Mouse (Mus musculus) midbrain, embryonic 13.5 days (tissue): Measurements from ENCODE around the gene Pnma3. TPM values are rescaled to one million over a fixed set of nuclear protein-coding genes. Genes with fewer than 3 reads are reported as not detected.
"Not testable (repeated sequence)": the region's sequence is repeated elsewhere in the genome, so short reads cannot be mapped to it uniquely, and the experiment has no call there.

Experiments
- ATAC-seq: fragments of 200-750 bp; cut with Nextera tagmentation; 2 replicates; pipeline ENCODE4 v1.8.0; 2017; ENCODE audit warnings: mild to moderate bottlenecking, moderate TSS enrichment, moderate library complexity
- H3K27ac ChIP-seq: fragments of 300-500 bp; sonication (generic); 2 replicates; pipeline ENCODE4 v1.5.1; 2015; ENCODE audit warnings: inconsistent platforms, mild to moderate bottlenecking, moderate library complexity
- H3K27me3 ChIP-seq: fragments of 300-500 bp; sonication (generic); 2 replicates; pipeline ENCODE4 v1.6.1; 2015; ENCODE audit warnings: mild to moderate bottlenecking, inconsistent platforms
- H3K36me3 ChIP-seq: fragments of 300-500 bp; sonication (generic); 2 replicates; pipeline ENCODE4 v1.6.1; 2015; ENCODE audit warnings: mild to moderate bottlenecking, inconsistent platforms
- H3K4me1 ChIP-seq: fragments of 300-500 bp; sonication (generic); replicated peaks from 2 replicates; pipeline ENCODE4 v1.6.1; 2015; ENCODE audit warnings: inconsistent platforms
- H3K4me2 ChIP-seq: fragments of 300-500 bp; sonication (generic); replicated peaks from 2 replicates; pipeline ENCODE4 v1.6.1; 2015; ENCODE audit warnings: moderate library complexity, mild to moderate bottlenecking, inconsistent platforms
- H3K4me3 ChIP-seq: fragments of 300-500 bp; sonication (generic); replicated peaks from 2 replicates; pipeline ENCODE4 v1.5.1; 2015; ENCODE audit warnings: mild to moderate bottlenecking, inconsistent platforms
- H3K9ac ChIP-seq: fragments of 300-500 bp; sonication (generic); replicated peaks from 2 replicates; pipeline ENCODE4 v1.6.1; 2015; ENCODE audit warnings: mild to moderate bottlenecking, inconsistent platforms
- H3K9me3 ChIP-seq: fragments of 300-500 bp; sonication (generic); 2 replicates; pipeline ENCODE4 v1.6.1; 2016; ENCODE audit warnings: mild to moderate bottlenecking, inconsistent platforms
- WGBS: fragments of 180-500 bp; shearing (Covaris S2); methylation state at CpG from one replicate; pipeline ENCODE4 v1.1.7; 2015; 5-methylcytosine and 5-hydroxymethylcytosine counted together
- polyA plus RNA-seq: library from polyadenylated mRNA; unstranded; fragments of >200 nt; fragmentation: Nextera tagmentation; extraction: Ambion mirVana; gene quantifications from 2 replicates; pipeline ENCODE4 v1.2.1, GENCODE M21; 2015

The Pnma3 gene
- polyA plus RNA-seq, 1 experiment from 2014 or later, result 2.6 TPM

DNA sequence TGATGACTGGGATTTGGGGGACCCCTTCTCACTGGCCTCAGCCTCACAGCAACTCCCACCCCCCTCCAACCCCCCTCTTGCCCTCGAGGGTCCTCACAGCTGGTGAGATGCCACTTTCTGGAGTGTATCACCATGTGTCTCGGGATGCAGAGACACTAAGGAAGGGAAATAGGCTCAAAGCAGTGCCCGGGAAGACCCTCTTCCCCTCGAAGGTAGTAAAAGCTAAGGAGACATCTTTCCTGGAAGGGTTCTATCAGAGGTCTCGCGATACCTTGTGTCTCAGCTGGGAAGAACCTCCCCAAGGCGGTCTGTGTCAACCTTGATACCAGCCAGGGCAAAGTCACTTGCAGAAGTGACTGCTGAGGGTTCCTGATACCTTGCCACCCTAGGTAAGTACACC, 52.2 kb downstream of the Pnma3 start, which contains the start of gene Gm14685:
Gene Gm14685 (plus strand): TSS at position 301 of the 400 bp plus-strand sequence.
- not testable (repeated sequence) for H3K27me3 ChIP-seq, H3K4me2 ChIP-seq, H3K4me3 ChIP-seq, H3K4me1 ChIP-seq, H3K36me3 ChIP-seq, H3K27ac ChIP-seq, ATAC-seq, H3K9ac ChIP-seq, H3K9me3 ChIP-seq
- WGBS, result no CpG with 5 or more reads among the region's 7 CpGs

Other genes starting within 250 kb of the Pnma3 start
- 2.2 and 2.7 TPM in 2 replicates for gene Gabrq, start 239.6 kb upstream of the Pnma3 start, polyA plus RNA-seq
- gene Cetn2, start 146.4 kb upstream of the Pnma3 start, polyA plus RNA-seq, result 90.9 and 96.0 TPM in 2 replicates
- gene Nsdhl, start 146.2 kb upstream of the Pnma3 start, polyA plus RNA-seq, result 44.2 and 45.6 TPM in 2 replicates
- 0.48 and 0.97 TPM in 2 replicates for gene Zfp185, start 77.4 kb upstream of the Pnma3 start, polyA plus RNA-seq
- not detected in 2 replicates for gene Pnma5, start 27.7 kb upstream of the Pnma3 start, polyA plus RNA-seq
- gene Xlr4a, start 17.7 kb downstream of the Pnma3 start, polyA plus RNA-seq, result 0.59 and 0.93 TPM in 2 replicates
- gene Xlr3a, start 32.3 kb downstream of the Pnma3 start, polyA plus RNA-seq, result 5.4 and 5.5 TPM in 2 replicates
- gene Gm14685, start 52.3 kb downstream of the Pnma3 start, polyA plus RNA-seq, result 0.65 and 1.2 TPM in 2 replicates
- not detected in 2 replicates for gene Xlr5b, start 84.0 kb downstream of the Pnma3 start, polyA plus RNA-seq
- 0.63 and 0.90 TPM in 2 replicates for gene DXBay18, start 84.7 kb downstream of the Pnma3 start, polyA plus RNA-seq
- gene Spin2d, start 112.2 kb downstream of the Pnma3 start, polyA plus RNA-seq, result not detected in 2 replicates
- gene Xlr3b, start 127.4 kb downstream of the Pnma3 start, polyA plus RNA-seq, result 16.4 and 20.6 TPM in 2 replicates
- gene Xlr4b, start 149.5 kb downstream of the Pnma3 start, polyA plus RNA-seq, result 0.90 and 1.0 TPM in 2 replicates
- 29.6 and 34.5 TPM in 2 replicates for gene F8a, start 163.5 kb downstream of the Pnma3 start, polyA plus RNA-seq
- 0.39 TPM in 1 of 2 replicates, not detected in the other for gene Xlr4c, start 178.3 kb downstream of the Pnma3 start, polyA plus RNA-seq
- gene Xlr3c, start 200.6 kb downstream of the Pnma3 start, polyA plus RNA-seq, result 0.13 and 0.23 TPM in 2 replicates
- not detected in 2 replicates for gene Xlr5a, start 228.2 kb downstream of the Pnma3 start, polyA plus RNA-seq
- not detected in 2 replicates for gene Xlr5c, start 228.2 kb downstream of the Pnma3 start, polyA plus RNA-seq